Mouse (Mus musculus): Measurements from ENCODE around the gene Espl1. TPM values are rescaled to one million over a fixed set of nuclear protein-coding genes. Genes with fewer than 3 reads are reported as not detected.
A peak's percentile ranks its signal among the peaks of the same experiment; 100 is the strongest.

Espl1 gene
- polyA plus RNA-seq, 1 experiment = 45.3 TPM

DNA sequence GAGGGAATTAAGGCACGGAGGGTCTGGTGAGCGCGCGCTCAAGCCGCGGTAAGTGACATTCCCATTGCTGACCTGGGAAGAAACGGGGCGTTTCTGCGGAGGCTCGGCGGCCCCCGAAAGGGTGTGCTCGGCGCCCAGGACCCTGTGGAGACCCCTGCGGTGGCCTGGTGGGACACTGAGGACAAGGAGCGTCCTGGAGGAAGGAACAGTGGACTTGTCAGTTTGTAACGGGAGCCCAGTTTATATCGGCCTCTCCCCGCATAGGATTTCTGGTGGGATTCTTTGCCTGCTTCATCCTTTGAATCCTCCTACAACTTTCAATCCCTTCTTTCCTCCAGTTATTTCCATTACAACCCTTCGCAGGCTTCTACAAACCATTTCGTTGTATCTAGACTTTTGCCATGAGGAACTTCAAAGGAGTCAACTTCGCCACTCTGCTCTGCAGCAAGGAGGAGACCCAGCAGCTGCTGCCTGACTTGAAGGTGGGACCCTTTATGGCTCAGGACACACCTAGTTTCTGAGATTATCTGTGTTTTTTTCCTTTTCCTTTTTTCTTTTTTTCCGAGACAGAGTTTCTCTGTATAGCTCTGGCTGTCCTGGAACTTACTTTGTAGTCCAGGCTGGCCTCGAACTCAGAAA is 421 bp downstream of the Espl1 start:
- H3K27ac ChIP-seq (ENCODE audit: control insufficient read depth, insufficient read depth, low read depth, low read length) = peak overlapping the region; percentile 70

GRCm38 (mm10) chr15:102302542-102302941 is 6.5 kb downstream of the Espl1 start:
- Histone ChIP-seq H3K36me3 (ENCODE audit: control insufficient read depth, insufficient read depth, low read length) (peaks cover 12% of the 10 kb centered on the region), H3K4me3 (ENCODE audit: control insufficient read depth, low read depth, low read length) (no peak overlapping the region), H3K27me3 (ENCODE audit: control insufficient read depth, insufficient read depth, low read length) (no peaks in the 10 kb centered on the region), H3K4me1 (ENCODE audit: control insufficient read depth, insufficient read depth, low read length) (no peaks in the 10 kb centered on the region), H3K27ac (ENCODE audit: control insufficient read depth, insufficient read depth, low read depth, low read length) (no peak overlapping the region)
- TF ChIP-seq POLR2A (IDR thresholded peaks at IDR 0.05; ENCODE audit: control insufficient read depth, low read depth, low read length) = no peak
- no peak for TF ChIP-seq CTCF (IDR thresholded peaks at IDR 0.05; ENCODE audit: control insufficient read depth, insufficient read depth, insufficient replicate concordance, low read depth, low read length)

More for the DNA sequence above, 421 bp downstream of the Espl1 start:
- no peaks in the 10 kb centered on the region for H3K27me3 ChIP-seq (ENCODE audit: control insufficient read depth, insufficient read depth, low read length)
- TF ChIP-seq POLR2A (IDR thresholded peaks at IDR 0.05; ENCODE audit: control insufficient read depth, low read depth, low read length) = no peak
- no peak for TF ChIP-seq CTCF (IDR thresholded peaks at IDR 0.05; ENCODE audit: control insufficient read depth, insufficient read depth, insufficient replicate concordance, low read depth, low read length)
- peaks cover 2% of the 10 kb centered on the region; the same call in 1 of the 2 replicates for H3K36me3 ChIP-seq (ENCODE audit: control insufficient read depth, insufficient read depth, low read length)
- H3K4me1 ChIP-seq (ENCODE audit: control insufficient read depth, insufficient read depth, low read length) = no peaks in the 10 kb centered on the region
- peak overlapping the region; percentile 87 for H3K4me3 ChIP-seq (ENCODE audit: control insufficient read depth, low read depth, low read length)

DNA sequence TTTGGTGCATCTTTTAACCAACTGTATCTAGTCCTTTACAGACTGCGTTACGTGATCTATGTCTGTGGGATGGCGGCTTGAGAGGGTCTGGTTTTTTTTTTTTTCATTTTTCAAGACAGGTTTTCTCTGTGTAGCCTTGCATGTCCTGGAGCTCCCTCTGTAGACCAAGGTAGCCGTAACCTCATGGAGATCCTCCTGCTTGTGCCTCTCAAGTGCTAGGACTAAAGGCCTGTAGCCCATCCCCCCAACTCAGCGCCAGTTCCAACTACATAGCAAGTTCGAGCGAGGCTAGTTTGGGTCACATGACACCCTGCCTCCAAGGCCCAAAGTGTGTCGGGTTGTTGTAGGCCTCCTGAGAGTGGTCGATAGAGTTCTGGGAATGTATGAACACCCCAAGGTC is 12.7 kb downstream of the Espl1 start:
- H3K36me3 ChIP-seq (ENCODE audit: control insufficient read depth, insufficient read depth, low read length) = peaks cover 9% of the 10 kb centered on the region
- TF ChIP-seq POLR2A (IDR thresholded peaks at IDR 0.05; ENCODE audit: control insufficient read depth, low read depth, low read length) = no peak
- TF ChIP-seq CTCF (IDR thresholded peaks at IDR 0.05; ENCODE audit: control insufficient read depth, insufficient read depth, insufficient replicate concordance, low read depth, low read length) = no peak
- no peak overlapping the region for H3K4me3 ChIP-seq (ENCODE audit: control insufficient read depth, low read depth, low read length)
- no peaks in the 10 kb centered on the region for H3K27me3 ChIP-seq (ENCODE audit: control insufficient read depth, insufficient read depth, low read length)
- no peak overlapping the region for H3K27ac ChIP-seq (ENCODE audit: control insufficient read depth, insufficient read depth, low read depth, low read length)
- no peaks in the 10 kb centered on the region for H3K4me1 ChIP-seq (ENCODE audit: control insufficient read depth, insufficient read depth, low read length)

DNA sequence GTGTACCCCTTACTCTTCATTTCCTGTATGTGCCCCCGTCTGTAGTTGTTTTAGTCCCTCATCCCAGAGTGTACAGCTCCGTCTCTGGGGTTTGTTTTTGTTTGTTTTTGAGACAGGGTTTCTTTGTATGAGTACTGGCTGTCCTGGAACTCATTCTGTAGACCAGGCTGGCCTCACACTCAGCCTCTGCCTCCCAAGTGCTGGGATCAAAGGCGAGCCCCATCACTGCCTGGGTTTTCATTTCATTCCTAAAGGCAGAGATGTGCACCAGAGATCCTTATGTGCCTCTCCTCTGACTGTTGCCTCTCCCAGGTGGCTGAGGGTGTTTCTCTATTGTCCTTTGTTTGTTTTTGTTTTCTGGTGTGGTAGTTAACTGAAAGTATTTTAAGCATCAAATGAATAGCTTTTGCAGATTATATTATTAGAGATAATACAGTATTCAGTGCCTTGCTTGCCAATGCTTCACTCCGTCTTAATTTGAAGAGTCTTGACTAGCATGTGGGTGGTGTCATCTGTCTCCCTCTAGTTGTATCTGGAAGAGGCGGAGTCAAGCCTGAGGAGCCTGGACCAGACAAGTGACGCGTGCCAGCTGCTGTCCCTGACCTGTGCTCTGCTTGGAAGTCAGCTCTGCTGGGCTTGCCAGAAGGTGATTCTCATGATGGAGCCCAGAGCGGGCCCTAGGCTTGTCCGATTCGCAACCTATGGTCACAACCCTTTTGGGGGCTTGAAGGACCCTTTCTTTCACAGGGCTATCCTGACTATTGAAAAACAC is 14.2 kb downstream of the Espl1 start:
- Histone ChIP-seq H3K27me3 (ENCODE audit: control insufficient read depth, insufficient read depth, low read length) (no peaks in the 10 kb centered on the region), H3K36me3 (ENCODE audit: control insufficient read depth, insufficient read depth, low read length) (peaks cover 6% of the 10 kb centered on the region), H3K4me1 (ENCODE audit: control insufficient read depth, insufficient read depth, low read length) (no peaks in the 10 kb centered on the region), H3K4me3 (ENCODE audit: control insufficient read depth, low read depth, low read length) (no peak overlapping the region), H3K27ac (ENCODE audit: control insufficient read depth, insufficient read depth, low read depth, low read length) (no peak overlapping the region)
- no peak for TF ChIP-seq POLR2A (IDR thresholded peaks at IDR 0.05; ENCODE audit: control insufficient read depth, low read depth, low read length)
- TF ChIP-seq CTCF (IDR thresholded peaks at IDR 0.05; ENCODE audit: control insufficient read depth, insufficient read depth, insufficient replicate concordance, low read depth, low read length) = no peak

DNA sequence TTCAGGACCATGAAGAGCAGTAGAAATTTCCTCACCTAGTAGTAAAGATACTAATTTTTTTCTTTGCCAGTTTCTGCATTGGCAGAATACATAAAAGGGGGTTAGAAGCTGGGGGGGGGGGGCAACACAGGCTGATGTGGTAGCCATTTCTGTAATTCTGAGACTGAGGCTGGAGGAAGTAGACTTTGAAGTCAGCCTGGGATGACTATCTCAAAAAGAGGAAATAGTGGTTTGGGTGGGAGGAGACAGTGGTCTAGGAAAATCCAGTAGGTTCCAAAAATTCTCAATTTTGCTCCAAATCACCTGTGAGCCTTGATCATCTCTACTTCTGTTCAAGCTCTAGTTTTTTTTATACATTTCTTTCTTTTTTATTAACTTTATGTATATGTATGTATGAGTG is 15.4 kb downstream of the Espl1 start:
- no peaks in the 10 kb centered on the region for H3K27me3 ChIP-seq (ENCODE audit: control insufficient read depth, insufficient read depth, low read length)
- H3K36me3 ChIP-seq (ENCODE audit: control insufficient read depth, insufficient read depth, low read length) = peaks cover 6% of the 10 kb centered on the region
- no peak overlapping the region for H3K27ac ChIP-seq (ENCODE audit: control insufficient read depth, insufficient read depth, low read depth, low read length)
- TF ChIP-seq POLR2A (IDR thresholded peaks at IDR 0.05; ENCODE audit: control insufficient read depth, low read depth, low read length) (no peak), CTCF (IDR thresholded peaks at IDR 0.05; ENCODE audit: control insufficient read depth, insufficient read depth, insufficient replicate concordance, low read depth, low read length) (no peak)
- no peaks in the 10 kb centered on the region for H3K4me1 ChIP-seq (ENCODE audit: control insufficient read depth, insufficient read depth, low read length)
- no peak overlapping the region for H3K4me3 ChIP-seq (ENCODE audit: control insufficient read depth, low read depth, low read length)

GRCm38 (mm10) chr15:102315292-102315691 is 19.2 kb downstream of the Espl1 start:
- TF ChIP-seq POLR2A (IDR thresholded peaks at IDR 0.05; ENCODE audit: control insufficient read depth, low read depth, low read length) (no peak), CTCF (IDR thresholded peaks at IDR 0.05; ENCODE audit: control insufficient read depth, insufficient read depth, insufficient replicate concordance, low read depth, low read length) (no peak)
- Histone ChIP-seq H3K4me3 (ENCODE audit: control insufficient read depth, low read depth, low read length) (no peak overlapping the region), H3K27me3 (ENCODE audit: control insufficient read depth, insufficient read depth, low read length) (no peaks in the 10 kb centered on the region), H3K27ac (ENCODE audit: control insufficient read depth, insufficient read depth, low read depth, low read length) (no peak overlapping the region), H3K4me1 (ENCODE audit: control insufficient read depth, insufficient read depth, low read length) (no peaks in the 10 kb centered on the region), H3K36me3 (ENCODE audit: control insufficient read depth, insufficient read depth, low read length) (peaks cover 6% of the 10 kb centered on the region)

GRCm38 (mm10) chr15:102316263-102316662 is 20.2 kb downstream of the Espl1 start:
- no peaks in the 10 kb centered on the region for H3K27me3 ChIP-seq (ENCODE audit: control insufficient read depth, insufficient read depth, low read length)
- no peak overlapping the region for H3K4me3 ChIP-seq (ENCODE audit: control insufficient read depth, low read depth, low read length)
- no peak overlapping the region for H3K27ac ChIP-seq (ENCODE audit: control insufficient read depth, insufficient read depth, low read depth, low read length)
- TF ChIP-seq CTCF (IDR thresholded peaks at IDR 0.05; ENCODE audit: control insufficient read depth, insufficient read depth, insufficient replicate concordance, low read depth, low read length) = peak; percentile 39; the same call in 1 of the 2 replicates
- TF ChIP-seq POLR2A (IDR thresholded peaks at IDR 0.05; ENCODE audit: control insufficient read depth, low read depth, low read length) = no peak
- peaks cover 5% of the 10 kb centered on the region for H3K36me3 ChIP-seq (ENCODE audit: control insufficient read depth, insufficient read depth, low read length)
- H3K4me1 ChIP-seq (ENCODE audit: control insufficient read depth, insufficient read depth, low read length) = no peaks in the 10 kb centered on the region

All from testis, adult 2 months (tissue).